Comparison of ENCODE assay signal across 8 mouse cellular contexts in the genomic region with DNA sequence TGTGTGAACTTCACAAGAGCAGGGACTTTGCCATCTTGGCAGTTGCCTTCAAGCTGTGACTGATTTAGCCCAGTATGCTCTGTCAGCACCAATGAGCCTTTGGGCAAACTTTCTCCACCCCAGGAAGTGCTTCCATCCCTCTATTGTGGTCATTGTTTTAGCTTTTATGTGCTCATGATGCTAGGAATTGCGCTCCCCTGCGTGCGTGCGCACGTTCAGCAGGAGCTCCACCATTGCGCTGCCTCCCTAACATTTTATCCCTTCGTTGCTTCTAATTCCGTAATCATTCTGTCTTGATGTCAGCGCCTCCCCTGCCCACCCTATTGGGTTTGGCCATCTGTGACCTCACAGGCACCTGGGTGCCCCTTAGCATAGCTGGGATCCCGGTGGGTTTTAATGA. TPM values are rescaled to one million over a fixed set of nuclear protein-coding genes. Genes with fewer than 3 reads are reported as not detected.
DNase-seq lines count a peak whose midpoint lies in the region; ATAC-seq and TF ChIP-seq lines count a peak whose summit lies in the region.

No protein-coding gene starts in this region.

- H3K36me3 ChIP-seq in hindbrain, embryonic 10.5 days: peaks cover 20% of the 10 kb centered on the region
- no peaks in the 10 kb centered on the region for H3K36me3 ChIP-seq in hindbrain, embryonic 11.5 days (ENCODE audit: control insufficient read depth, insufficient read depth, low read length)
- no peaks in the 10 kb centered on the region; the same call in 1 of the 2 replicates for H3K36me3 ChIP-seq in midbrain, embryonic 11.5 days (ENCODE audit: control insufficient read depth, insufficient read depth, low read length)

- WGBS in hindbrain, embryonic 10.5 days: 94% methylated on average over 10 of the region's 10 CpGs
- 90% methylated on average over 10 of the region's 10 CpGs for WGBS in hindbrain, embryonic 11.5 days
- WGBS in midbrain, embryonic 11.5 days: 94% methylated on average over 10 of the region's 10 CpGs

- H3K9ac ChIP-seq in hindbrain, embryonic 11.5 days (ENCODE audit: low read depth, low read length): no peak overlapping the region
- H3K9ac ChIP-seq in midbrain, embryonic 11.5 days (ENCODE audit: low read length): no peak overlapping the region

- no peak for TF ChIP-seq CTCF in embryonic fibroblast, embryonic 13.5 days (IDR thresholded peaks at IDR 0.05; ENCODE audit: borderline replicate concordance, insufficient read depth, low read length)

- peaks cover 39% of the 10 kb centered on the region for H3K27me3 ChIP-seq in hindbrain, embryonic 10.5 days (ENCODE audit: insufficient read depth, poor library complexity, severe bottlenecking)
- no peaks in the 10 kb centered on the region for H3K27me3 ChIP-seq in hindbrain, embryonic 11.5 days (ENCODE audit: control insufficient read depth, insufficient read depth, low read length)
- H3K27me3 ChIP-seq in midbrain, embryonic 11.5 days (ENCODE audit: control insufficient read depth, insufficient read depth, low read length): no peaks in the 10 kb centered on the region

- DNase-seq in hindbrain, embryonic 10.5 days (ENCODE audit: low spot score): no peak
- DNase-seq in hindbrain, embryonic 11.5 days (ENCODE audit: low spot score): no peak
- peak; percentile 42 for DNase-seq in R1 (ENCODE audit: low read depth, low spot score)
- no peak for DNase-seq in midbrain, embryonic 11.5 days (ENCODE audit: low spot score, missing footprints)
- no peak for DNase-seq in kidney, postnatal 36 days
- DNase-seq in thymus, postnatal 0 days (ENCODE audit: low spot score): no peak
- DNase-seq in adrenal gland, adult (ENCODE audit: inconsistent age in 2 of 2, low spot score in 1 of 2): no peak

- no peak overlapping the region for H3K27ac ChIP-seq in hindbrain, embryonic 10.5 days
- no peak overlapping the region for H3K27ac ChIP-seq in hindbrain, embryonic 11.5 days (ENCODE audit: low read depth, low read length)
- no peak overlapping the region for H3K27ac ChIP-seq in embryonic fibroblast, embryonic 13.5 days (ENCODE audit: insufficient read depth, low read length)
- H3K27ac ChIP-seq in midbrain, embryonic 11.5 days (ENCODE audit: low read depth, low read length): no peak overlapping the region

- peak overlapping the region; percentile 75; the same call in 1 of the 2 replicates for H3K4me3 ChIP-seq in hindbrain, embryonic 10.5 days
- H3K4me3 ChIP-seq in hindbrain, embryonic 11.5 days (ENCODE audit: low read depth, low read length): no peak overlapping the region
- peak overlapping the region; percentile 69 for H3K4me3 ChIP-seq in embryonic fibroblast, embryonic 13.5 days (ENCODE audit: insufficient read depth, low read length)
- H3K4me3 ChIP-seq in midbrain, embryonic 11.5 days (ENCODE audit: low read depth, low read length): no peak overlapping the region

- no peak overlapping the region for H3K4me2 ChIP-seq in hindbrain, embryonic 11.5 days (replicated peaks; ENCODE audit: low read depth, low read length)
- peak overlapping the region; percentile 80 for H3K4me2 ChIP-seq in midbrain, embryonic 11.5 days

- ATAC-seq in hindbrain, embryonic 11.5 days (ENCODE audit: low FRiP score): no peak
- ATAC-seq in midbrain, embryonic 11.5 days (ENCODE audit: low FRiP score): no peak

- TF ChIP-seq POLR2A in embryonic fibroblast, embryonic 13.5 days (IDR thresholded peaks at IDR 0.05; ENCODE audit: low read depth, low read length): no peak

- 0 out of 2 replicates have a peak, but pooled peaks cover 3% of the 10 kb centered on the region for H3K9me3 ChIP-seq in hindbrain, embryonic 10.5 days
- no peaks in the 10 kb centered on the region for H3K9me3 ChIP-seq in hindbrain, embryonic 11.5 days (ENCODE audit: control insufficient read depth, low read length)
- H3K9me3 ChIP-seq in midbrain, embryonic 11.5 days (ENCODE audit: control insufficient read depth, low read length): no peaks in the 10 kb centered on the region

- H3K4me1 ChIP-seq in hindbrain, embryonic 10.5 days (replicated peaks): peaks cover 36% of the 10 kb centered on the region
- H3K4me1 ChIP-seq in hindbrain, embryonic 11.5 days (replicated peaks; ENCODE audit: control insufficient read depth, insufficient read depth, low read length): no peaks in the 10 kb centered on the region; the same call in 1 of the 2 replicates
- peaks cover 11% of the 10 kb centered on the region for H3K4me1 ChIP-seq in embryonic fibroblast, embryonic 13.5 days (ENCODE audit: control insufficient read depth, insufficient read depth, low read length)
- H3K4me1 ChIP-seq in midbrain, embryonic 11.5 days (ENCODE audit: control insufficient read depth, insufficient read depth, low read length): peaks cover 6% of the 10 kb centered on the region; the same call in 1 of the 2 replicates

RNA-seq across cellular contexts. Expression of a gene that starts 1.3 kb away (rescaled TPM):
- polyA plus RNA-seq in hindbrain, embryonic 10.5 days (2016; fragmentation: Nextera tagmentation; extraction: Ambion mirVana): 15.6 and 18.7 TPM in 2 replicates
- 13.4 and 14.8 TPM in 2 replicates for polyA plus RNA-seq in hindbrain, embryonic 11.5 days (2014; fragmentation: Nextera tagmentation; extraction: Ambion mirVana)
- 39.1 and 47.8 TPM in 2 replicates for polyA plus RNA-seq in embryonic fibroblast, embryonic 13.5 days (2011; ENCODE audit: insufficient read length, low read depth, missing spikeins)
- 14.2 and 14.6 TPM in 2 replicates for polyA plus RNA-seq in midbrain, embryonic 11.5 days (2014; fragmentation: Nextera tagmentation; extraction: Ambion mirVana)
- 23.2 and 23.6 TPM in 2 replicates for polyA plus RNA-seq in thymus, postnatal 0 days (2015; fragmentation: Nextera tagmentation; extraction: Ambion mirVana)

RNA-seq across cellular contexts. Expression of a gene that starts 25.3 kb away (rescaled TPM):
- polyA plus RNA-seq in hindbrain, embryonic 10.5 days (2016; fragmentation: Nextera tagmentation; extraction: Ambion mirVana): 5.5 and 19.0 TPM in 2 replicates
- 27.1 and 31.4 TPM in 2 replicates for polyA plus RNA-seq in hindbrain, embryonic 11.5 days (2014; fragmentation: Nextera tagmentation; extraction: Ambion mirVana)
- not detected in 2 replicates for polyA plus RNA-seq in embryonic fibroblast, embryonic 13.5 days (2011; ENCODE audit: insufficient read length, low read depth, missing spikeins)
- 10.0 and 11.0 TPM in 2 replicates for polyA plus RNA-seq in midbrain, embryonic 11.5 days (2014; fragmentation: Nextera tagmentation; extraction: Ambion mirVana)
- 0.08 TPM in 1 of 2 replicates, not detected in the other for polyA plus RNA-seq in thymus, postnatal 0 days (2015; fragmentation: Nextera tagmentation; extraction: Ambion mirVana)

RNA-seq across cellular contexts. Expression of a gene that starts 36.8 kb away (rescaled TPM):
- polyA plus RNA-seq in hindbrain, embryonic 10.5 days (2016; fragmentation: Nextera tagmentation; extraction: Ambion mirVana): 5.2 and 7.6 TPM in 2 replicates
- polyA plus RNA-seq in hindbrain, embryonic 11.5 days (2014; fragmentation: Nextera tagmentation; extraction: Ambion mirVana): 10.7 and 13.1 TPM in 2 replicates
- not detected in 2 replicates for polyA plus RNA-seq in embryonic fibroblast, embryonic 13.5 days (2011; ENCODE audit: insufficient read length, low read depth, missing spikeins)
- 2.8 and 3.2 TPM in 2 replicates for polyA plus RNA-seq in midbrain, embryonic 11.5 days (2014; fragmentation: Nextera tagmentation; extraction: Ambion mirVana)
- 2.1 TPM in 2 replicates for polyA plus RNA-seq in thymus, postnatal 0 days (2015; fragmentation: Nextera tagmentation; extraction: Ambion mirVana)

Comparison
In these comparisons a context has a peak if more than half of its experiments do, and no peak if none do; other contexts are left out.
1. H3K4me3 ChIP-seq: peak in hindbrain, embryonic 10.5 days (single experiment) and embryonic fibroblast, embryonic 13.5 days (single experiment); none in hindbrain, embryonic 11.5 days (single experiment) and midbrain, embryonic 11.5 days (single experiment).